Mouse (Mus musculus) midbrain, embryonic 15.5 days (tissue): ENCODE results near the gene Mpzl1. TPM values are rescaled to one million over a fixed set of nuclear protein-coding genes. Genes with fewer than 3 reads are reported as not detected.

Experiments
- ATAC-seq: fragments of 200-750 bp; cut with Nextera tagmentation; replicated peaks from 2 replicates; pipeline ENCODE4 v1.8.0; 2017; ENCODE audit warnings: moderate TSS enrichment
- H3K27ac ChIP-seq: fragments of 300-500 bp; sonication (generic); 2 replicates; pipeline ENCODE4 v1.5.1; 2015; ENCODE audit warnings: mild to moderate bottlenecking, inconsistent platforms
- H3K27me3 ChIP-seq: fragments of 300-500 bp; sonication (generic); replicated peaks from 2 replicates; pipeline ENCODE4 v1.6.1; 2015; ENCODE audit warnings: inconsistent platforms
- H3K36me3 ChIP-seq: fragments of 300-500 bp; sonication (generic); replicated peaks from 2 replicates; pipeline ENCODE4 v1.6.1; 2015; ENCODE audit warnings: inconsistent platforms
- H3K4me1 ChIP-seq: fragments of 300-500 bp; sonication (generic); 2 replicates; pipeline ENCODE4 v1.6.1; 2015; ENCODE audit warnings: inconsistent platforms
- H3K4me2 ChIP-seq: fragments of 300-500 bp; sonication (generic); 2 replicates; pipeline ENCODE4 v1.6.1; 2015; ENCODE audit warnings: inconsistent platforms, mild to moderate bottlenecking, moderate library complexity
- H3K4me3 ChIP-seq: fragments of 300-500 bp; sonication (generic); 2 replicates; pipeline ENCODE4 v1.5.1; 2015; ENCODE audit warnings: mild to moderate bottlenecking, inconsistent platforms
- H3K9ac ChIP-seq: fragments of 300-500 bp; sonication (generic); 2 replicates; pipeline ENCODE4 v1.6.1; 2015; ENCODE audit warnings: mild to moderate bottlenecking, inconsistent platforms
- H3K9me3 ChIP-seq: fragments of 300-500 bp; sonication (generic); 2 replicates; pipeline ENCODE4 v1.6.1; 2016; ENCODE audit warnings: inconsistent platforms
- WGBS: fragments of 180-500 bp; shearing (Covaris S2); methylation state at CpG from one replicate; pipeline ENCODE4 v1.1.7; 2015; ENCODE audit warnings: mixed read lengths; 5-methylcytosine and 5-hydroxymethylcytosine counted together
- polyA plus RNA-seq: library from polyadenylated mRNA; unstranded; fragments of >200 nt; fragmentation: Nextera tagmentation; extraction: Ambion mirVana; gene quantifications from 2 replicates; pipeline ENCODE4 v1.2.1, GENCODE M21; 2015

Gene Mpzl1
- polyA plus RNA-seq, 1 experiment from 2014 or later, result 156 TPM

GRCm38 (mm10) chr1:165653126-165653885 lies 19.0 kb upstream of the Mpzl1 start:
- Histone ChIP-seq H3K9ac (no peak overlapping the region), H3K9me3 (no peaks in the 10 kb centered on the region), H3K4me3 (no peak overlapping the region), H3K4me1 (no peaks in the 10 kb centered on the region), H3K27me3 (no peaks in the 10 kb centered on the region), H3K4me2 (no peak overlapping the region), H3K36me3 (no peaks in the 10 kb centered on the region), H3K27ac (no peak overlapping the region)
- 92% methylated on average over 14 of the region's 14 CpGs for WGBS
- no peak for ATAC-seq

- Histone ChIP-seq H3K27ac (no peak overlapping the region), H3K9me3 (no peaks in the 10 kb centered on the region), H3K27me3 (no peaks in the 10 kb centered on the region), H3K4me2 (no peak overlapping the region), H3K4me3 (no peak overlapping the region), H3K4me1 (no peaks in the 10 kb centered on the region), H3K9ac (no peak overlapping the region), H3K36me3 (no peaks in the 10 kb centered on the region)
- WGBS, result 75% methylated on average over 2 of the region's 2 CpGs
- no peak for ATAC-seq
Observed at GRCm38 (mm10) chr1:165652507-165652906, 18.2 kb upstream of the Mpzl1 start.

GRCm38 (mm10) chr1:165651158-165651557 lies 16.8 kb upstream of the Mpzl1 start:
- ATAC-seq, result no peak
- Histone ChIP-seq H3K4me3 (no peak overlapping the region), H3K4me1 (no peaks in the 10 kb centered on the region), H3K4me2 (no peak overlapping the region), H3K27ac (no peak overlapping the region), H3K9ac (no peak overlapping the region), H3K9me3 (no peaks in the 10 kb centered on the region), H3K27me3 (no peaks in the 10 kb centered on the region), H3K36me3 (no peaks in the 10 kb centered on the region)
- 78% methylated on average over 5 of the region's 5 CpGs for WGBS

- H3K4me2 ChIP-seq, result no peak overlapping the region
- no peaks in the 10 kb centered on the region for H3K27me3 ChIP-seq
- WGBS, result 76% methylated on average over 4 of the region's 4 CpGs
- no peaks in the 10 kb centered on the region for H3K9me3 ChIP-seq
- ATAC-seq, result no peak
- H3K27ac ChIP-seq, result no peak overlapping the region
- H3K36me3 ChIP-seq, result no peaks in the 10 kb centered on the region
- 0 out of 2 replicates have a peak, but pooled peaks cover 3% of the 10 kb centered on the region for H3K4me1 ChIP-seq
- no peak overlapping the region for H3K4me3 ChIP-seq
- H3K9ac ChIP-seq, result no peak overlapping the region
Observed at GRCm38 (mm10) chr1:165645102-165645501, 10.8 kb upstream of the Mpzl1 start.

GRCm38 (mm10) chr1:165643735-165644134 lies 9.4 kb upstream of the Mpzl1 start:
- H3K27me3 ChIP-seq, result no peaks in the 10 kb centered on the region
- H3K36me3 ChIP-seq, result no peaks in the 10 kb centered on the region
- no peak for ATAC-seq
- WGBS, result 77% methylated on average over 5 of the region's 5 CpGs
- H3K4me3 ChIP-seq, result no peak overlapping the region
- no peak overlapping the region for H3K9ac ChIP-seq
- H3K27ac ChIP-seq, result no peak overlapping the region
- H3K9me3 ChIP-seq, result no peaks in the 10 kb centered on the region
- 0 out of 2 replicates have a peak, but pooled peaks cover 3% of the 10 kb centered on the region for H3K4me1 ChIP-seq
- no peak overlapping the region for H3K4me2 ChIP-seq

- peak overlapping the region; percentile 53 for H3K4me2 ChIP-seq
- H3K27me3 ChIP-seq, result no peaks in the 10 kb centered on the region
- ATAC-seq, result peak; percentile 83
- no peaks in the 10 kb centered on the region for H3K36me3 ChIP-seq
- H3K4me3 ChIP-seq, result peak overlapping the region; percentile 98
- peak overlapping the region; percentile 96 for H3K27ac ChIP-seq
- H3K9me3 ChIP-seq, result no peaks in the 10 kb centered on the region
- 1% methylated on average over 16 of the region's 16 CpGs for WGBS
- peak overlapping the region; percentile 98 for H3K9ac ChIP-seq
- 0 out of 2 replicates have a peak, but pooled peaks cover 3% of the 10 kb centered on the region for H3K4me1 ChIP-seq
Observed at GRCm38 (mm10) chr1:165642780-165643311, 8.5 kb upstream of the Mpzl1 start.

GRCm38 (mm10) chr1:165641786-165642771 lies 7.7 kb upstream of the Mpzl1 start:
- WGBS, result under 1% methylated on average over 75 of the region's 75 CpGs
- Histone ChIP-seq H3K36me3 (no peaks in the 10 kb centered on the region), H3K9ac (peak overlapping the region; percentile 98), H3K27me3 (no peaks in the 10 kb centered on the region), H3K27ac (peak overlapping the region; percentile 96), H3K9me3 (no peaks in the 10 kb centered on the region), H3K4me3 (peak overlapping the region; percentile 98), H3K4me2 (peak overlapping the region; percentile 53), H3K4me1 (0 out of 2 replicates have a peak, but pooled peaks cover 3% of the 10 kb centered on the region)
- peak; percentile 87 for ATAC-seq

GRCm38 (mm10) chr1:165641271-165641771 lies 7.0 kb upstream of the Mpzl1 start:
- peak overlapping the region; percentile 51; the same call in 1 of the 2 replicates for H3K9ac ChIP-seq
- no peaks in the 10 kb centered on the region for H3K9me3 ChIP-seq
- H3K27me3 ChIP-seq, result no peaks in the 10 kb centered on the region
- 0 out of 2 replicates have a peak, but pooled peaks cover 3% of the 10 kb centered on the region for H3K4me1 ChIP-seq
- peak overlapping the region; percentile 80 for H3K27ac ChIP-seq
- ATAC-seq, result peak; percentile 72
- no peaks in the 10 kb centered on the region for H3K36me3 ChIP-seq
- peak overlapping the region; percentile 53 for H3K4me2 ChIP-seq
- H3K4me3 ChIP-seq, result peak overlapping the region; percentile 98
- 6% methylated on average over 16 of the region's 16 CpGs for WGBS

GRCm38 (mm10) chr1:165636289-165636688 lies 2.0 kb upstream of the Mpzl1 start:
- no peaks in the 10 kb centered on the region for H3K9me3 ChIP-seq
- WGBS, result 82% methylated on average over 8 of the region's 8 CpGs
- no peaks in the 10 kb centered on the region for H3K36me3 ChIP-seq

GRCm38 (mm10) chr1:165635055-165635897 lies 938 bp upstream of the Mpzl1 start:
- no peaks in the 10 kb centered on the region for H3K36me3 ChIP-seq
- WGBS, result 25% methylated on average over 17 of the region's 17 CpGs
- peak overlapping the region; percentile 93 for H3K4me3 ChIP-seq
- H3K27ac ChIP-seq, result peak overlapping the region; percentile 97
- H3K27me3 ChIP-seq, result no peaks in the 10 kb centered on the region
- no peaks in the 10 kb centered on the region for H3K9me3 ChIP-seq
- peak overlapping the region; percentile 78 for H3K4me2 ChIP-seq
- peak overlapping the region; percentile 51; the same call in 1 of the 2 replicates for H3K9ac ChIP-seq
- peaks cover 33% of the 10 kb centered on the region for H3K4me1 ChIP-seq
- ATAC-seq, result no peak

More at GRCm38 (mm10) chr1:165636289-165636688, 2.0 kb upstream of the Mpzl1 start:
- no peak overlapping the region for H3K4me2 ChIP-seq
- ATAC-seq, result no peak
- no peaks in the 10 kb centered on the region for H3K27me3 ChIP-seq
- no peak overlapping the region for H3K9ac ChIP-seq
- H3K4me1 ChIP-seq, result peaks cover 26% of the 10 kb centered on the region
- no peak overlapping the region for H3K4me3 ChIP-seq
- no peak overlapping the region for H3K27ac ChIP-seq

- WGBS, result 2% methylated on average over 12 of the region's 12 CpGs
- Histone ChIP-seq H3K27ac (peak overlapping the region; percentile 97; the same call in 1 of the 2 replicates), H3K27me3 (no peaks in the 10 kb centered on the region), H3K9ac (peak overlapping the region; percentile 89), H3K4me2 (peak overlapping the region; percentile 78), H3K4me3 (peak overlapping the region; percentile 93), H3K9me3 (no peaks in the 10 kb centered on the region), H3K4me1 (peaks cover 44% of the 10 kb centered on the region), H3K36me3 (no peaks in the 10 kb centered on the region)
- no peak for ATAC-seq
Observed at GRCm38 (mm10) chr1:165633345-165633744, 993 bp downstream of the Mpzl1 start.
